Mouse (Mus musculus) spleen, embryonic (tissue): ENCODE measurements around the gene Crhr2.

Experiments used
- CTCF ChIA-PET: fragments of 350-600 bp; sonication (Branson Sonifier 250); formaldehyde crosslinking; loops from one replicate; lab custom pipeline; 2022; lab: Charles Lee

The Crhr2 gene

DNA sequence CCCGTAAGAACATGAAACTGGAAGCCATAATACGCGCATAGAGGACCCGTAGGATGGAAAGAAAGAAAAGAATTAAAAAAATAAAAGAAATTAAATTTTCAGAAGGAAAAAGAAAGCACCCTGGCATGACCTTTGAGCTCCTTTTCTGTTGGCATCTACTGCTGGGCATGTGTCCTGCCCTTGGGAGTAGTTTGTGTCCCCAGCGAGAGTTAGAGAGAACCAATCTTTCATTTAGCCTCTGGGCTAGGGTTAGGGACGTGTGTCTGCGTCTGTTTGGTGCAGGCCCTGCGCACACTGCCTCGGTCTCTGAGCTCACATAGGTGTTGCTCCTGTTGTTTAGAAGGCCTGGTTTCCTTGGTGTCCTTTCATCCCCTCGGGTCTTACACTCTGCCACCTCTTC is 83.6 kb downstream of the Crhr2 start:
- CTCF ChIA-PET: no interaction called here

- CTCF ChIA-PET: no interaction called here
Observed at GRCm38 (mm10) chr6:55045326-55045725, 87.5 kb downstream of the Crhr2 start.

GRCm38 (mm10) chr6:55044542-55044941 is 88.3 kb downstream of the Crhr2 start:
- CTCF ChIA-PET: no interaction called here

DNA sequence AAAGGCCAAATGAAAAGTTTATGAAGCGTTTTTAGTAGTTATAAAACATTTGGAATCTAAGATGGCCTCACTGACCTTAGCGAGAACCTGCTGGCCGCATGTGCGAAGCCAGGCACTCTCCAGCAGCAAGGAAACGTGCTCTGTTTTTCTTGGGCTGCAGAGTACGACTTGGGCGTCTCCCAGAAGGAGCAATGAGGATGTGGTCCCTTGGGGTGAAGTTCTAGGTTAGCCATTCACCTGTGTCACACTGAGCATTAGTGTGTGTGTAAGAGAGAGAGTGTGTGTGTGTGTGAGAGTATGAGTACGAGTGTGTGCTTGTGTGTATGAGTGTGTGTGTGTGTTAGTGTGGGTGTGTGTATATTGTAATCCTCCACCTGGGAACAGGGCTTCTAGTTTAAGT is 89.6 kb downstream of the Crhr2 start:
- CTCF ChIA-PET: no interaction called here
